Mouse (Mus musculus): ENCODE data around the gene Glyr1. TPM values are rescaled to one million over a fixed set of nuclear protein-coding genes. Genes with fewer than 3 reads are reported as not detected.

The Glyr1 gene
- polyA plus RNA-seq, 1 experiment from 2014 or later, result 59.7 TPM

DNA sequence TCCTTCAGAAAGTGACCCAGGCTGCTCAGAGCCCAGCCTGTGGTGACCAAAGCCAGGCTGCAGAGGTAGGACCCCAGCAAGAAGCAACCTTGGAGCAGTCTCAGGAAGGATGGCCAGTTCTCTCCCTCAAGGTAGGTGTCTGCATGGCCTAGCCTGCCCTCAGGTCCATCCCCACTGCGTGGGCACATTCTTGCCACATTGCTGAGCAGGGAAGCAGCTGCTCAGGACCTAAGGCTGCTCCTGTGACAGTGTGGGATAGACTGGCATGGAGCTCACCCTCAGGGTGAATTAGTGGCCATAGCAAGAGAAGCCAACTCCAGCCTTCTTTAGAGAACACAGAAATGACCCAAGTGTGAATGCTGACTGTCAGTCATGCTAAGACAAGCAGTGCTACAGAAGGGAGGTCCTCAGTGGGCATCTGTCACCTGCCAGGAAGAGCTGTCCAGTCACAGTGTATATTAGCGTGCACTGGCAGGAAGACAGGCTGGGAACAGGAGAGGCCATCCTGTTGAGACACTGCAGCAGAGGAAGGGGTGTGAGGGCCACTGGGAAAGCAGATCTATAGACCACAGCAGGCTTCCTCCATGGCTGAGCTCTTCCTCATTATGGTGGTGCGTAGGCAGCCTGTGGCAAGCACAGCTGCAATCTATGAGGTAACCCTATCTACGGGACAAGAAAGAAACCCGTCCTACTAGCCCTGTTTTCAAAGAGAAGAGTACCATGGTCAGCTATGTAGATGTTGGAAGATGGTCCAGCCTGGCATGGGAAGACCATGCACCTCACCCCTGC, 80.4 kb downstream of the Glyr1 start:
- Histone ChIP-seq H3K9ac (ENCODE audit: low read length) (no peak overlapping the region), H3K36me3 (ENCODE audit: control insufficient read depth, insufficient read depth, low read length) (no peaks in the 10 kb centered on the region), H3K27ac (replicated peaks in 1 of 2; ENCODE audit: control insufficient read depth in 1 of 2, insufficient read depth in 1 of 2, low read depth in 2 of 2, low read length in 2 of 2) (no peak overlapping the region), H3K4me3 (ENCODE audit: control insufficient read depth in 1 of 2, insufficient read depth in 1 of 2, low read depth in 1 of 2, low read length in 2 of 2) (no peak overlapping the region), H3K4me1 (ENCODE audit: control insufficient read depth in 2 of 2, insufficient read depth in 2 of 2, low read length in 2 of 2) (peaks cover 3 to 8% of the 10 kb centered on the region in 2 experiments; a peak in 3 of 4 replicates), H3K27me3 (ENCODE audit: control insufficient read depth, insufficient read depth, low read length) (no peaks in the 10 kb centered on the region), H3K9me3 (ENCODE audit: control insufficient read depth, low read length) (no peaks in the 10 kb centered on the region), H3K4me2 (ENCODE audit: low read length) (no peak overlapping the region)
- no peak for ATAC-seq (ENCODE audit: insufficient number of reproducible peaks, insufficient read depth, low FRiP score, low read depth)
- WGBS, result 67% methylated on average over 5 of the region's 5 CpGs

DNA sequence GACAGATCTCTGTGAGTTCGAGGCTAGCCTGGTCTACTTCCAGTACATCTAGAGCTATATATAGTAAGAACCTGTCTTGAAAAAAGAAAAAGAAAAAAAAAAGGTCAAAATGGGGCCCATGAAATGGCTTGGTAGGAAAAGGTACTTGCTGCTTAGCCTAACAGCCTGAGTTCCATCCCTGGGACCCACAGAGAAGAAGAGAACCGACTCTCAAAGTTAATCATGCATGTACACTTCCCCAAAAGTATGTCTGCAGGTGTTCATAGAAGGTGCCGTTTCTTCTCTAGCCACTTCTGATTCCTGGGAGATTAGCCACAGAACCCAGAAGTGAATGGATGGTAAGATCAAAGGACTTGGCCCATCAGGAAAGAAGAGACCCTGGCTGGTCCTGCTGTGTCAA, 81.2 kb downstream of the Glyr1 start:
- H3K9ac ChIP-seq (ENCODE audit: low read length), result no peak overlapping the region
- peaks cover 4 to 10% of the 10 kb centered on the region in 2 experiments for H3K4me1 ChIP-seq (ENCODE audit: control insufficient read depth in 2 of 2, insufficient read depth in 2 of 2, low read length in 2 of 2)
- no peak for ATAC-seq (ENCODE audit: insufficient number of reproducible peaks, insufficient read depth, low FRiP score, low read depth)
- no peaks in the 10 kb centered on the region for H3K9me3 ChIP-seq (ENCODE audit: control insufficient read depth, low read length)
- no peaks in the 10 kb centered on the region for H3K36me3 ChIP-seq (ENCODE audit: control insufficient read depth, insufficient read depth, low read length)
- no peak overlapping the region for H3K4me3 ChIP-seq (ENCODE audit: control insufficient read depth in 1 of 2, insufficient read depth in 1 of 2, low read depth in 1 of 2, low read length in 2 of 2)
- H3K4me2 ChIP-seq (ENCODE audit: low read length), result no peak overlapping the region
- no peak overlapping the region for H3K27ac ChIP-seq (replicated peaks in 1 of 2; ENCODE audit: control insufficient read depth in 1 of 2, insufficient read depth in 1 of 2, low read depth in 2 of 2, low read length in 2 of 2)
- 69% methylated on average over 3 of the region's 3 CpGs for WGBS
- no peaks in the 10 kb centered on the region for H3K27me3 ChIP-seq (ENCODE audit: control insufficient read depth, insufficient read depth, low read length)

DNA sequence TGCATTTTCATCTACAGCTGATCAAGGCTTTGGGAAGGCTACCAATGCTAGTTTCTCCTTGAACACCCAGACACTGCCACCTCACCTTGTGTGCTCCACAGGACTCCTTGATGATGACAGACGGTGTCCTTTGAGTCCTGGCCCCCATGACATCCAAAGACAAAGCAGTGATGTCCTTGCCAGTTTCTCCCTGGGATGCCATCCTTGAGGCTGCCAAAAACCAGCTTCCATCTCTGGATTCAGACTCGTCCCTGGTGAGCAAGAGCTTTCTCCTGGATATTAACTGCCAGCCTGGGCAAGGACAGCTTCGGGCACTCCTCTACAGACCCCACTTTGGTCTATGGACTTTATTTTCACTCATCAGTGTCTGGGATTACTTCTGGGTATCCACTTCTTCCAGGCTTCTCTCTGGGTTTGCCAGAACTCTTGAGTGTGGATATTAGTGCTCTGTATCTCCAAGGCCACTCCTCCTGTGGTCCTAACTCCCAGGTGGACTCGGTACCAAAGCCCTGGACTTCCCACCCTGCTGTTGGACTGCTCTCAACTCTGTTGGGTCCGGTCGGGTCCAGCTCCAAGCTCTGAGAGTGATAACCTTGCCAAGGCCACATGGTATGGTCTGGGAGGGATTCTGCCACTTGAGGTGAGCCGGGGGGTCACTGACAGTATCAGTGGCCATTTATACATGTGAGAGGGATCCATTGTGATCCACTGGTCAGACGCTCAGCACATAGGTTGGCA, 84.1 kb downstream of the Glyr1 start:
- WGBS, result 85% methylated on average over 8 of the region's 8 CpGs
- Histone ChIP-seq H3K4me3 (ENCODE audit: control insufficient read depth in 1 of 2, insufficient read depth in 1 of 2, low read depth in 1 of 2, low read length in 2 of 2) (peak overlapping the region in 1 of 2 experiments; percentile 62; a peak in 2 of 4 replicates), H3K4me1 (ENCODE audit: control insufficient read depth in 2 of 2, insufficient read depth in 2 of 2, low read length in 2 of 2) (peaks cover 4 to 16% of the 10 kb centered on the region in 2 experiments; a peak in 3 of 4 replicates), H3K27me3 (ENCODE audit: control insufficient read depth, insufficient read depth, low read length) (no peaks in the 10 kb centered on the region), H3K9ac (ENCODE audit: low read length) (peak overlapping the region; percentile 77; the same call in 1 of the 2 replicates), H3K4me2 (ENCODE audit: low read length) (peak overlapping the region; percentile 69), H3K36me3 (ENCODE audit: control insufficient read depth, insufficient read depth, low read length) (no peaks in the 10 kb centered on the region), H3K9me3 (ENCODE audit: control insufficient read depth, low read length) (no peaks in the 10 kb centered on the region), H3K27ac (replicated peaks in 1 of 2; ENCODE audit: control insufficient read depth in 1 of 2, insufficient read depth in 1 of 2, low read depth in 2 of 2, low read length in 2 of 2) (no peak overlapping the region)
- ATAC-seq (ENCODE audit: insufficient number of reproducible peaks, insufficient read depth, low FRiP score, low read depth), result no peak

DNA sequence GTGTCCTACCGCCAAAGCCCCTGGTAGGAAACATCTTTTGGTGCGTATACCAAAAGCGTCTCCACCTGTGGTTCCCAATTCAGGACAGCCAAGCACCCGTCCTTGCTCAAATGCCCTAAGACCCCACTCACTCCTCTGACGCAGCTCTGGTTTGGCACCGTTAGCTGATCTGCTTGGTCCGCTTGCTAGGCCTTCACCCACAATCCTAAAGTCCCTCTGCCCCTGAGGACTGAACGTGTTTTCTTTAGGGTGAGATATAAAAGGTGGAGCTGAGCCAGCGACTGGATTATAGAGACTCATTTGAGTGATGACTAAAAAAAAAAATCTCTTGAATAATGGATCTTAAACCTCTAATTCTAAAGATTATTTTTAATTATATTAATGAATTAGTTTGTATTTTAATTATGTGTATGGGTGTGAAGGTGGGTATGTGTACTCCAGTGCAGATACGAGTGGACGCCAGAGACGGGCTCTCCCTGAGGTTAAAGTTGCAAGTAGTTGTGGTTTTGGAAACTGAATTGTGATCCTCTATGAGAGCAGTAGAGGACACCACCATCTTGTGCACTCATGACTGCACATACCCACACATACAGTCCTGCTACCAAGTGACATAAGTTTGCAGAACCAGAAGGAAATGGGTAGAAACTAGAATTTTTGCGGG, 84.8 kb downstream of the Glyr1 start:
- H3K4me2 ChIP-seq (ENCODE audit: low read length), result peak overlapping the region; percentile 69
- H3K4me1 ChIP-seq (ENCODE audit: control insufficient read depth in 2 of 2, insufficient read depth in 2 of 2, low read length in 2 of 2), result peaks cover 4 to 16% of the 10 kb centered on the region in 2 experiments; a peak in 3 of 4 replicates
- H3K4me3 ChIP-seq (ENCODE audit: control insufficient read depth in 1 of 2, insufficient read depth in 1 of 2, low read depth in 1 of 2, low read length in 2 of 2), result peak overlapping the region; percentile 62 to 91
- H3K9ac ChIP-seq (ENCODE audit: low read length), result peak overlapping the region; percentile 77
- no peaks in the 10 kb centered on the region for H3K9me3 ChIP-seq (ENCODE audit: control insufficient read depth, low read length)
- ATAC-seq (ENCODE audit: insufficient number of reproducible peaks, insufficient read depth, low FRiP score, low read depth), result 0 out of 2 replicates have a peak, but pooled peaks have one; percentile 1
- no peaks in the 10 kb centered on the region for H3K27me3 ChIP-seq (ENCODE audit: control insufficient read depth, insufficient read depth, low read length)
- H3K36me3 ChIP-seq (ENCODE audit: control insufficient read depth, insufficient read depth, low read length), result peaks cover 3% of the 10 kb centered on the region; the same call in 1 of the 2 replicates
- H3K27ac ChIP-seq (replicated peaks in 1 of 2; ENCODE audit: control insufficient read depth in 1 of 2, insufficient read depth in 1 of 2, low read depth in 2 of 2, low read length in 2 of 2), result peak overlapping the region; percentile 63 to 69
- 21% methylated on average over 13 of the region's 13 CpGs for WGBS

Other genes with a start within 250 kb of the Glyr1 start
- 0.28 and 0.58 TPM in 2 replicates for gene 4930562C15Rik, start 214.4 kb downstream of the Glyr1 start, polyA plus RNA-seq (2014; fragmentation: Nextera tagmentation; extraction: Ambion mirVana)
- gene Ubald1, start 169.5 kb downstream of the Glyr1 start, polyA plus RNA-seq (2014; fragmentation: Nextera tagmentation; extraction: Ambion mirVana), result 24.2 and 25.3 TPM in 2 replicates
- 115 and 120 TPM in 2 replicates for gene Mgrn1, start 163.6 kb downstream of the Glyr1 start, polyA plus RNA-seq (2014; fragmentation: Nextera tagmentation; extraction: Ambion mirVana)
- gene Nudt16l1, start 111.1 kb downstream of the Glyr1 start, polyA plus RNA-seq (2014; fragmentation: Nextera tagmentation; extraction: Ambion mirVana), result 126 and 128 TPM in 2 replicates
- 26.6 and 32.3 TPM in 2 replicates for gene Anks3, start 85.7 kb downstream of the Glyr1 start, polyA plus RNA-seq (2014; fragmentation: Nextera tagmentation; extraction: Ambion mirVana)
- not detected in 2 replicates for gene Sept12, start 52.0 kb downstream of the Glyr1 start, polyA plus RNA-seq (2014; fragmentation: Nextera tagmentation; extraction: Ambion mirVana)
- gene Smim22, start 42.6 kb downstream of the Glyr1 start, polyA plus RNA-seq (2014; fragmentation: Nextera tagmentation; extraction: Ambion mirVana), result 3.3 and 4.2 TPM in 2 replicates
- gene Rogdi, start 36.3 kb downstream of the Glyr1 start, polyA plus RNA-seq (2014; fragmentation: Nextera tagmentation; extraction: Ambion mirVana), result 58.9 and 59.6 TPM in 2 replicates
- gene Ubn1, start 194 bp upstream of the Glyr1 start, polyA plus RNA-seq (2014; fragmentation: Nextera tagmentation; extraction: Ambion mirVana), result 17.1 and 17.4 TPM in 2 replicates
- 1.3 and 1.6 TPM in 2 replicates for gene Ppl, start 82.6 kb upstream of the Glyr1 start, polyA plus RNA-seq (2014; fragmentation: Nextera tagmentation; extraction: Ambion mirVana)
- 0.03 TPM in 1 of 2 replicates, not detected in the other for gene Sec14l5, start 97.2 kb upstream of the Glyr1 start, polyA plus RNA-seq (2014; fragmentation: Nextera tagmentation; extraction: Ambion mirVana)
- gene Nagpa, start 154.1 kb upstream of the Glyr1 start, polyA plus RNA-seq (2014; fragmentation: Nextera tagmentation; extraction: Ambion mirVana), result 13.1 and 13.7 TPM in 2 replicates
- gene AU021092, start 172.4 kb upstream of the Glyr1 start, polyA plus RNA-seq (2014; fragmentation: Nextera tagmentation; extraction: Ambion mirVana), result 5.1 and 6.3 TPM in 2 replicates
- 27.9 and 29.5 TPM in 2 replicates for gene Alg1, start 183.8 kb upstream of the Glyr1 start, polyA plus RNA-seq (2014; fragmentation: Nextera tagmentation; extraction: Ambion mirVana)
- gene Eef2kmt, start 206.1 kb upstream of the Glyr1 start, polyA plus RNA-seq (2014; fragmentation: Nextera tagmentation; extraction: Ambion mirVana), result 31.2 and 31.7 TPM in 2 replicates